Mouse (Mus musculus) heart, adult 2 months (tissue): ENCODE results near the gene Sept9.

Experiments used
- CTCF ChIP-seq: fragments of 200-600 bp; IDR thresholded peaks from 2 replicates; pipeline ENCODE4 v1.8.1; 2022; ENCODE audit warnings: antibody characterized with exemption, mild to moderate bottlenecking, moderate library complexity
- POLR2A ChIP-seq: fragments of 200-500 bp; IDR thresholded peaks from 2 replicates; pipeline ENCODE4 v1.6.1; 2011; ENCODE audit warnings: mild to moderate bottlenecking, low read depth, low read length, control low read depth; ENCODE audit not compliant: insufficient read depth

- TF ChIP-seq CTCF (no peak), POLR2A (no peak)
Observed at GRCm38 (mm10) chr11:117390774-117391534, 191.5 kb downstream of the Sept9 start.
